Mouse (Mus musculus): ENCODE results near the gene Hs1bp3. TPM values are rescaled to one million over a fixed set of nuclear protein-coding genes. Genes with fewer than 3 reads are reported as not detected.

The Hs1bp3 gene
- polyA plus RNA-seq, 1 experiment from 2014 or later = 7.8 TPM

- no peak for ATAC-seq (replicated peaks; ENCODE audit: low FRiP score)
- Histone ChIP-seq H3K9me3 (ENCODE audit: control insufficient read depth, low read length) (no peaks in the 10 kb centered on the region), H3K4me3 (ENCODE audit: low read depth, low read length) (no peak overlapping the region), H3K36me3 (ENCODE audit: control insufficient read depth, insufficient read depth, low read length) (no peaks in the 10 kb centered on the region), H3K4me1 (replicated peaks; ENCODE audit: control insufficient read depth, insufficient read depth, low read length) (peaks cover 5% of the 10 kb centered on the region), H3K4me2 (ENCODE audit: low read depth, low read length, severe bottlenecking) (0 out of 2 replicates have a peak overlapping the region, but pooled peaks have one; percentile 15), H3K27ac (ENCODE audit: low read depth, low read length) (no peak overlapping the region), H3K27me3 (ENCODE audit: control insufficient read depth, insufficient read depth, low read length) (peaks cover under 1% of the 10 kb centered on the region), H3K9ac (ENCODE audit: low read length) (no peak overlapping the region)
- WGBS = 41% methylated on average over 17 of the region's 17 CpGs
- no peak for DNase-seq (ENCODE audit: low spot score)
Measured at GRCm38 (mm10) chr12:8310992-8311391, 2.2 kb upstream of the Hs1bp3 start.

- Histone ChIP-seq H3K27ac (ENCODE audit: low read depth, low read length) (no peak overlapping the region), H3K4me1 (replicated peaks; ENCODE audit: control insufficient read depth, insufficient read depth, low read length) (0 out of 2 replicates have a peak, but pooled peaks cover 1% of the 10 kb centered on the region), H3K9me3 (ENCODE audit: control insufficient read depth, low read length) (no peaks in the 10 kb centered on the region), H3K9ac (ENCODE audit: low read length) (no peak overlapping the region), H3K27me3 (ENCODE audit: control insufficient read depth, insufficient read depth, low read length) (no peaks in the 10 kb centered on the region; the same call in 1 of the 2 replicates), H3K4me2 (ENCODE audit: low read depth, low read length, severe bottlenecking) (no peak overlapping the region), H3K4me3 (ENCODE audit: low read depth, low read length) (no peak overlapping the region), H3K36me3 (ENCODE audit: control insufficient read depth, insufficient read depth, low read length) (no peaks in the 10 kb centered on the region)
- ATAC-seq (replicated peaks; ENCODE audit: low FRiP score) (no peak), DNase-seq (ENCODE audit: low spot score) (no peak)
- 90% methylated on average over 4 of the region's 4 CpGs for WGBS
Measured at GRCm38 (mm10) chr12:8312266-8312665, 966 bp upstream of the Hs1bp3 start.

- H3K9me3 ChIP-seq (ENCODE audit: control insufficient read depth, low read length) = no peaks in the 10 kb centered on the region
- H3K4me1 ChIP-seq (replicated peaks; ENCODE audit: control insufficient read depth, insufficient read depth, low read length) = 0 out of 2 replicates have a peak, but pooled peaks cover 1% of the 10 kb centered on the region
- H3K4me2 ChIP-seq (ENCODE audit: low read depth, low read length, severe bottlenecking) = peak overlapping the region; percentile 68
- DNase-seq (ENCODE audit: low spot score) (no peak), ATAC-seq (replicated peaks; ENCODE audit: low FRiP score) (no peak)
- H3K36me3 ChIP-seq (ENCODE audit: control insufficient read depth, insufficient read depth, low read length) = no peaks in the 10 kb centered on the region; the same call in 1 of the 2 replicates
- H3K9ac ChIP-seq (ENCODE audit: low read length) = peak overlapping the region; percentile 67
- WGBS = 19% methylated on average over 12 of the region's 12 CpGs
- H3K4me3 ChIP-seq (ENCODE audit: low read depth, low read length) = peak overlapping the region; percentile 59
- no peaks in the 10 kb centered on the region; the same call in 1 of the 2 replicates for H3K27me3 ChIP-seq (ENCODE audit: control insufficient read depth, insufficient read depth, low read length)
- no peak overlapping the region for H3K27ac ChIP-seq (ENCODE audit: low read depth, low read length)
Measured at GRCm38 (mm10) chr12:8313773-8314172, 541 bp downstream of the Hs1bp3 start.

- Histone ChIP-seq H3K9ac (ENCODE audit: low read length) (no peak overlapping the region), H3K4me3 (ENCODE audit: low read depth, low read length) (no peak overlapping the region), H3K4me1 (replicated peaks; ENCODE audit: control insufficient read depth, insufficient read depth, low read length) (0 out of 2 replicates have a peak, but pooled peaks cover 1% of the 10 kb centered on the region), H3K27ac (ENCODE audit: low read depth, low read length) (no peak overlapping the region), H3K4me2 (ENCODE audit: low read depth, low read length, severe bottlenecking) (no peak overlapping the region), H3K9me3 (ENCODE audit: control insufficient read depth, low read length) (no peaks in the 10 kb centered on the region), H3K36me3 (ENCODE audit: control insufficient read depth, insufficient read depth, low read length) (no peaks in the 10 kb centered on the region; the same call in 1 of the 2 replicates), H3K27me3 (ENCODE audit: control insufficient read depth, insufficient read depth, low read length) (no peaks in the 10 kb centered on the region; the same call in 1 of the 2 replicates)
- WGBS = 91% methylated on average over 5 of the region's 5 CpGs
- DNase-seq (ENCODE audit: low spot score) (no peak), ATAC-seq (replicated peaks; ENCODE audit: low FRiP score) (no peak)
Measured at GRCm38 (mm10) chr12:8316541-8316940, 3.3 kb downstream of the Hs1bp3 start.

GRCm38 (mm10) chr12:8320084-8320713, 7.0 kb downstream of the Hs1bp3 start:
- Histone ChIP-seq H3K4me1 (replicated peaks; ENCODE audit: control insufficient read depth, insufficient read depth, low read length) (no peaks in the 10 kb centered on the region), H3K27ac (ENCODE audit: low read depth, low read length) (no peak overlapping the region), H3K4me3 (ENCODE audit: low read depth, low read length) (no peak overlapping the region), H3K9me3 (ENCODE audit: control insufficient read depth, low read length) (no peaks in the 10 kb centered on the region), H3K4me2 (ENCODE audit: low read depth, low read length, severe bottlenecking) (no peak overlapping the region), H3K9ac (ENCODE audit: low read length) (no peak overlapping the region), H3K36me3 (ENCODE audit: control insufficient read depth, insufficient read depth, low read length) (no peaks in the 10 kb centered on the region; the same call in 1 of the 2 replicates), H3K27me3 (ENCODE audit: control insufficient read depth, insufficient read depth, low read length) (no peaks in the 10 kb centered on the region)
- peak; percentile 88 for DNase-seq (ENCODE audit: low spot score)
- 48% methylated on average over 5 of the region's 5 CpGs for WGBS
- ATAC-seq (replicated peaks; ENCODE audit: low FRiP score) = peak; percentile 65

GRCm38 (mm10) chr12:8321506-8321905, 8.3 kb downstream of the Hs1bp3 start:
- H3K27ac ChIP-seq (ENCODE audit: low read depth, low read length) = no peak overlapping the region
- DNase-seq (ENCODE audit: low spot score) = no peak
- no peak overlapping the region for H3K4me2 ChIP-seq (ENCODE audit: low read depth, low read length, severe bottlenecking)
- H3K9ac ChIP-seq (ENCODE audit: low read length) = no peak overlapping the region
- H3K27me3 ChIP-seq (ENCODE audit: control insufficient read depth, insufficient read depth, low read length) = no peaks in the 10 kb centered on the region
- no peaks in the 10 kb centered on the region for H3K9me3 ChIP-seq (ENCODE audit: control insufficient read depth, low read length)
- WGBS = 95% methylated on average over 10 of the region's 10 CpGs
- ATAC-seq (replicated peaks; ENCODE audit: low FRiP score) = no peak
- H3K36me3 ChIP-seq (ENCODE audit: control insufficient read depth, insufficient read depth, low read length) = no peaks in the 10 kb centered on the region; the same call in 1 of the 2 replicates
- H3K4me1 ChIP-seq (replicated peaks; ENCODE audit: control insufficient read depth, insufficient read depth, low read length) = no peaks in the 10 kb centered on the region
- H3K4me3 ChIP-seq (ENCODE audit: low read depth, low read length) = no peak overlapping the region

- ATAC-seq (replicated peaks; ENCODE audit: low FRiP score) (no peak), DNase-seq (ENCODE audit: low spot score) (no peak)
- Histone ChIP-seq H3K9me3 (ENCODE audit: control insufficient read depth, low read length) (no peaks in the 10 kb centered on the region), H3K27me3 (ENCODE audit: control insufficient read depth, insufficient read depth, low read length) (no peaks in the 10 kb centered on the region), H3K4me2 (ENCODE audit: low read depth, low read length, severe bottlenecking) (no peak overlapping the region), H3K4me3 (ENCODE audit: low read depth, low read length) (no peak overlapping the region), H3K36me3 (ENCODE audit: control insufficient read depth, insufficient read depth, low read length) (no peaks in the 10 kb centered on the region), H3K27ac (ENCODE audit: low read depth, low read length) (no peak overlapping the region), H3K4me1 (replicated peaks; ENCODE audit: control insufficient read depth, insufficient read depth, low read length) (no peaks in the 10 kb centered on the region; the same call in 1 of the 2 replicates), H3K9ac (ENCODE audit: low read length) (no peak overlapping the region)
- WGBS = 84% methylated on average over 10 of the region's 10 CpGs
Measured at GRCm38 (mm10) chr12:8324086-8324485, 10.9 kb downstream of the Hs1bp3 start.

GRCm38 (mm10) chr12:8325245-8325942, 12.2 kb downstream of the Hs1bp3 start:
- no peaks in the 10 kb centered on the region for H3K36me3 ChIP-seq (ENCODE audit: control insufficient read depth, insufficient read depth, low read length)
- no peak overlapping the region for H3K9ac ChIP-seq (ENCODE audit: low read length)
- H3K4me3 ChIP-seq (ENCODE audit: low read depth, low read length) = no peak overlapping the region
- no peaks in the 10 kb centered on the region for H3K9me3 ChIP-seq (ENCODE audit: control insufficient read depth, low read length)
- H3K27me3 ChIP-seq (ENCODE audit: control insufficient read depth, insufficient read depth, low read length) = no peaks in the 10 kb centered on the region
- ATAC-seq (replicated peaks; ENCODE audit: low FRiP score) = no peak
- H3K4me2 ChIP-seq (ENCODE audit: low read depth, low read length, severe bottlenecking) = no peak overlapping the region
- no peak for DNase-seq (ENCODE audit: low spot score)
- WGBS = 94% methylated on average over 13 of the region's 13 CpGs
- no peaks in the 10 kb centered on the region; the same call in 1 of the 2 replicates for H3K4me1 ChIP-seq (replicated peaks; ENCODE audit: control insufficient read depth, insufficient read depth, low read length)
- H3K27ac ChIP-seq (ENCODE audit: low read depth, low read length) = no peak overlapping the region
